Mouse (Mus musculus): Measurements from ENCODE around the gene Ube2q2. TPM values are rescaled to one million over a fixed set of nuclear protein-coding genes. Genes with fewer than 3 reads are reported as not detected.
A peak's percentile ranks its signal among the peaks of the same experiment; 100 is the strongest.
"Not testable (repeated sequence)": the region's sequence is repeated elsewhere in the genome, so short reads cannot be mapped to it uniquely, and the experiment has no call there.

Gene Ube2q2
- polyA plus RNA-seq, 1 experiment from 2014 or later: 41.3 TPM

GRCm38 (mm10) chr9:55228149-55228548 is 79.5 kb downstream of the Ube2q2 start:
- Histone ChIP-seq H3K27ac (replicated peaks) (no peak overlapping the region), H3K9me3 (no peaks in the 10 kb centered on the region), H3K4me3 (no peak overlapping the region), H3K27me3 (no peaks in the 10 kb centered on the region), H3K9ac (no peak overlapping the region), H3K36me3 (peaks cover 11% of the 10 kb centered on the region), H3K4me2 (no peak overlapping the region), H3K4me1 (replicated peaks) (no peaks in the 10 kb centered on the region)
- no peak for ATAC-seq (ENCODE audit: low FRiP score, low read depth)
- 90% methylated on average over 4 of the region's 4 CpGs for WGBS

- no peak for ATAC-seq (ENCODE audit: low FRiP score, low read depth)
Observed at GRCm38 (mm10) chr9:55229010-55229409, 80.4 kb downstream of the Ube2q2 start.

GRCm38 (mm10) chr9:55231544-55231943 is 82.9 kb downstream of the Ube2q2 start:
- H3K4me2 ChIP-seq: no peak overlapping the region
- peak; percentile 19; the same call in 1 of the 2 replicates for ATAC-seq (ENCODE audit: low FRiP score, low read depth)
- no peaks in the 10 kb centered on the region for H3K9me3 ChIP-seq
- no peak overlapping the region for H3K27ac ChIP-seq (replicated peaks)
- H3K4me1 ChIP-seq (replicated peaks): no peaks in the 10 kb centered on the region
- H3K9ac ChIP-seq: no peak overlapping the region
- H3K36me3 ChIP-seq: no peaks in the 10 kb centered on the region
- no peaks in the 10 kb centered on the region for H3K27me3 ChIP-seq
- WGBS: 69% methylated on average over 6 of the region's 6 CpGs
- no peak overlapping the region for H3K4me3 ChIP-seq

More at GRCm38 (mm10) chr9:55229010-55229409, 80.4 kb downstream of the Ube2q2 start:
- Histone ChIP-seq H3K27ac (replicated peaks) (no peak overlapping the region), H3K9me3 (no peaks in the 10 kb centered on the region), H3K4me1 (replicated peaks) (no peaks in the 10 kb centered on the region), H3K4me3 (no peak overlapping the region), H3K4me2 (no peak overlapping the region), H3K9ac (no peak overlapping the region), H3K36me3 (peaks cover 5% of the 10 kb centered on the region), H3K27me3 (no peaks in the 10 kb centered on the region)
- 80% methylated on average over 10 of the region's 10 CpGs for WGBS

DNA sequence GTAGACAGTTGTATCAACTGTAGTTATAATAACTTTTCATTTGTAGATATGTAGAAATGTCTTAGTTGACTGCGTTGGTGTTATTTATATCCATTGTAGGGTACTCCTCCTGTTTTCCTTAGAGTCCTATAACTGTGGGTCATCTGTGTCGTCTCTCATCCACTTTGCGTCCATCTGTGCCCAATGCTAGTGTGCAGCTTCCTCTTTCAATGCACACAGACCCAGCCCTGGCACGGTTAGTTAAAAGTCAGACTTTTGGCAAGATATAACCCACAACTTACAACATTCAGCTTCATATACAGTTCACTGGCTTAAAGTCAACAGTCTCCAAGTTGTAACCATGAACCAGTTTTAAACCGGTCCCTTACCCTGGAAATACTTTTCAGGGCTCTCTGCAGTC is 83.5 kb downstream of the Ube2q2 start:
- Histone ChIP-seq H3K9ac (no peak overlapping the region), H3K36me3 (no peaks in the 10 kb centered on the region), H3K4me3 (no peak overlapping the region), H3K4me1 (replicated peaks) (no peaks in the 10 kb centered on the region), H3K27me3 (no peaks in the 10 kb centered on the region), H3K4me2 (no peak overlapping the region), H3K27ac (replicated peaks) (no peak overlapping the region), H3K9me3 (no peaks in the 10 kb centered on the region)
- ATAC-seq (ENCODE audit: low FRiP score, low read depth): no peak
- 92% methylated on average over 5 of the region's 5 CpGs for WGBS

DNA sequence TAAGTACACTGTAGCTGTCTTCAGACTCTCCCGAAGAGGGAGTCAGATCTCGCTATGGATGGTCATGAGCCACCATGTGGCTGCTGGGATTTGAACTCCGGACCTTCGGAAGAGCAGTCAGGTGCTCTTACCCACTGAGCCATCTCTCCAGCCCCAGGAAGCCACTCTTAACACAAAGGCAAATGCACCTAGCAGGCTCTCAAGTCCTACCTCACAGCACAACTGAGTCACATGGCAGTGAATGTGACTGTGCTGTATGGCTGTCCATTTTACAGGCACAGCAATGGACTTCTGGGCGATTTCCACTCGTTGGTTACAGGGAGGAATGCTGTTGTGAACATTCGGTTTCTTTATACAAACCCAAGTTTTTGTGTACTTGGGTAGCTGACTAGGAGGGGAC is 83.9 kb downstream of the Ube2q2 start:
- WGBS: 88% methylated on average over 7 of the region's 7 CpGs
- no peak overlapping the region for H3K9ac ChIP-seq
- no peaks in the 10 kb centered on the region for H3K27me3 ChIP-seq
- no peaks in the 10 kb centered on the region for H3K4me1 ChIP-seq (replicated peaks)
- H3K36me3 ChIP-seq: no peaks in the 10 kb centered on the region
- H3K4me2 ChIP-seq: no peak overlapping the region
- no peaks in the 10 kb centered on the region for H3K9me3 ChIP-seq
- ATAC-seq (ENCODE audit: low FRiP score, low read depth): no peak
- no peak overlapping the region for H3K4me3 ChIP-seq
- H3K27ac ChIP-seq (replicated peaks): no peak overlapping the region

DNA sequence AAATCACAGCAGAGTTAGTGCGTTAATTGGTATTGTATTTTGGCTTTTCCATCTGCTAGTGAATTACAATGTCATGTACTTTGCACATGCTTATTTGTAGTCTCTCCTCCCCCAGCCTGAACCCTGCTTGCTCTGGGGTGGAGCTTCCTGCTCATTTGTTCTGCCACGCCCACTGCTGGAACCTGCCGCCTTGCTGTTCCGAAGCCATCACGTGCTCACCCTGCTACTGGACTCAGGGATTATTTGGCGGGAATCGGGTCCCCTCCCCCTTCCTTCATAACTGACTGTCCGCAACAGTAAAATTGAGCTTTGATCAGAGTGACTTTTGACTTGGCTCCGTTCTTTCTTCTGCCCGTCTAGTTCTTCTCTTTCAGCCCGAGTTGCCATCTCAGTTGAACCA is 84.4 kb downstream of the Ube2q2 start:
- not testable (repeated sequence) for H3K27me3 ChIP-seq; H3K9ac ChIP-seq; H3K4me3 ChIP-seq; H3K4me1 ChIP-seq (replicated peaks); ATAC-seq (ENCODE audit: low FRiP score, low read depth); H3K4me2 ChIP-seq; H3K27ac ChIP-seq (replicated peaks); H3K36me3 ChIP-seq; H3K9me3 ChIP-seq
- 67% methylated on average over 11 of the region's 11 CpGs for WGBS

GRCm38 (mm10) chr9:55236235-55237165 is 87.8 kb downstream of the Ube2q2 start:
- Histone ChIP-seq H3K9me3 (no peaks in the 10 kb centered on the region), H3K36me3 (no peaks in the 10 kb centered on the region), H3K27ac (replicated peaks) (no peak overlapping the region), H3K4me3 (no peak overlapping the region), H3K27me3 (no peaks in the 10 kb centered on the region), H3K9ac (no peak overlapping the region), H3K4me2 (no peak overlapping the region), H3K4me1 (replicated peaks) (no peaks in the 10 kb centered on the region)
- ATAC-seq (ENCODE audit: low FRiP score, low read depth): no peak
- WGBS: 63% methylated on average over 13 of the region's 13 CpGs

GRCm38 (mm10) chr9:55240852-55241251 is 92.2 kb downstream of the Ube2q2 start:
- Histone ChIP-seq H3K36me3 (no peaks in the 10 kb centered on the region), H3K4me1 (replicated peaks) (no peaks in the 10 kb centered on the region), H3K27me3 (no peaks in the 10 kb centered on the region), H3K9ac (no peak overlapping the region), H3K4me3 (no peak overlapping the region), H3K27ac (replicated peaks) (no peak overlapping the region), H3K9me3 (no peaks in the 10 kb centered on the region), H3K4me2 (no peak overlapping the region)
- no peak for ATAC-seq (ENCODE audit: low FRiP score, low read depth)
- 89% methylated on average over 5 of the region's 5 CpGs for WGBS

DNA sequence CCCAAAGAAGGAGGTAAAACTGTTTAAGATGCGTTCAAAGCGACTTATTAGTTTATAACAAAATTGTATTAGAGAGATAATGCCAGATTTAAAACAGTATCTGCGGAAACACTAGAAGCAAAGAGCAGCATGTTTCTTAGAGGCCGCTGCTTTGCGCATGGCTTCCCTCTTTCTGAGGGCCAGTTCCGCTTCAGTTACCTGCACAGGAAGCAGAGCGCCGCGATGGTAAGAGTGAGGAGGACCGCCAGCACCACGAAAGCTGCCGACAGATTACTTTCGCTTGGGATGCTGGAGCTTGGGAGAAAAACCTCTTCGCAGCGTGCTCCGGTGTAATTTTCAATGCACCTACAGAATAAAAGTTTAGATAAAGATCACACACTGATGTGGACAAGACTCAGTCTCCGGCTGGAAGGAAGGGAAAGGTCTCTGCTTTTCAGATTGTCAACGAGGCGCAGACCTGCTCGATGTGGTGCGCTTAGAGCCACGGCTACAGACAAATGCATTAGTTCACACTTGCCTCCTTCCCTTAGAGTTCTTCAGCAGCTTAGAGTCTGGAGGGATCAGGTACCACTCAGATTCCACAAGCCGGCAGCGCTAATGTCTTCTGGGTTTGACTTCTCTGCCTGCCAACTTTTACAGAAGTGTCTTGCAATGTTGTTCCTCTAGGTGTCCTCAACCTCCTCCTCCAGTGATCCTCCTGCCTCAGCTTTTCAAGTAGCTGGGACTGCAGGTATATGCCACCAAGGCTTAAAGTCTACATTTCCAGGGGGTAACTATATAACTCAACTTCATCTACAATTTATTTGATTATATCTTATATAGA is 93.4 kb downstream of the Ube2q2 start:
- ATAC-seq (ENCODE audit: low FRiP score, low read depth): no peak
- H3K9me3 ChIP-seq: no peaks in the 10 kb centered on the region
- H3K36me3 ChIP-seq: no peaks in the 10 kb centered on the region
- H3K4me2 ChIP-seq: peak overlapping the region; percentile 43
- H3K4me1 ChIP-seq (replicated peaks): no peaks in the 10 kb centered on the region
- no peak overlapping the region for H3K4me3 ChIP-seq
- H3K27me3 ChIP-seq: no peaks in the 10 kb centered on the region
- 47% methylated on average over 24 of the region's 24 CpGs for WGBS
- H3K27ac ChIP-seq (replicated peaks): no peak overlapping the region
- H3K9ac ChIP-seq: no peak overlapping the region

- Histone ChIP-seq H3K27ac (replicated peaks) (no peak overlapping the region), H3K4me3 (no peak overlapping the region), H3K9ac (no peak overlapping the region), H3K27me3 (no peaks in the 10 kb centered on the region), H3K36me3 (no peaks in the 10 kb centered on the region), H3K4me1 (replicated peaks) (no peaks in the 10 kb centered on the region), H3K4me2 (no peak overlapping the region), H3K9me3 (no peaks in the 10 kb centered on the region)
- 92% methylated on average over 3 of the region's 3 CpGs for WGBS
- no peak for ATAC-seq (ENCODE audit: low FRiP score, low read depth)
Observed at GRCm38 (mm10) chr9:55243280-55243679, 94.6 kb downstream of the Ube2q2 start.

- Histone ChIP-seq H3K9me3 (no peaks in the 10 kb centered on the region), H3K4me2 (no peak overlapping the region), H3K9ac (no peak overlapping the region), H3K27ac (replicated peaks) (no peak overlapping the region), H3K4me1 (replicated peaks) (no peaks in the 10 kb centered on the region), H3K36me3 (no peaks in the 10 kb centered on the region), H3K4me3 (no peak overlapping the region), H3K27me3 (no peaks in the 10 kb centered on the region)
- no peak for ATAC-seq (ENCODE audit: low FRiP score, low read depth)
- WGBS: 83% methylated on average over 3 of the region's 3 CpGs
Observed at GRCm38 (mm10) chr9:55244079-55244478, 95.4 kb downstream of the Ube2q2 start.

DNA sequence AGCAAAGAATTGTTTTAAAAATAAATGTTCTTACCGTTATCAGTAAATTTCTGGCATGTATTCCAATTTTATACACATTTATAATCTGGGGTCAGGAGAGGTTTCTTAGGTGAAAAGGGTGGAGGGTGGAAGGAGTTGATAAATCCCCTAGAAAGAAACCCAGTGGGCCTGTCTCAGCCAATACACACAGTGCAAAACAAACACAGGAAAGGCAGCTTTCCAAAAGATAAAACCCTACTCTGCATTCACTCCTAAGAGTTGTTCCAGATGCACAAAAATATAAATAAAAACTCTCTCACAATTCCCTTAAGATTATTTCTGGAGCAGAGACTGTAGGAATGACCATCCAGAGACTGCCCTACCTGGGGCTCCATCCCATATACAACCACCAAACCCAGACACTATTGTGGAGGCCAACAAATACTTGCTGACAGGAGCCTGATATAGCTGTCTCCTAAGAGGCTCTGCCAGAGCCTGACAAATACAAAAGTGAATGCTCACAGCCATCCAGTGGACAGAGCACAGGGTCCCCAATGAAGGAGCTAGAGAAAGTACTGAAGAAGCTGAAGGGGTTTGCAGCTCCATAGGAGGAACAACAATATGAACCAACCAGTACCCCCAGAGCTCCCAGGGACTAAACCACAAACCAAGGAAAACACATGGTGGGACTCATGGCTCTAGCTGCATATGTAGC is 96.5 kb downstream of the Ube2q2 start:
- not testable (repeated sequence) for H3K9ac ChIP-seq; H3K4me1 ChIP-seq (replicated peaks); H3K4me2 ChIP-seq; H3K27ac ChIP-seq (replicated peaks); H3K36me3 ChIP-seq; H3K4me3 ChIP-seq; H3K27me3 ChIP-seq; H3K9me3 ChIP-seq; ATAC-seq (ENCODE audit: low FRiP score, low read depth)
- 98% methylated on average over 1 of the region's 1 CpGs for WGBS
